Mouse (Mus musculus) testis, adult 2 months (tissue): ENCODE measurements around the gene Fmo2.
A peak's percentile ranks its signal among the peaks of the same experiment; 100 is the strongest.

ENCODE experiments used
- CTCF ChIP-seq: fragments of 200-500 bp; IDR thresholded peaks from 2 replicates; pipeline ENCODE4 v1.5.1; 2012; ENCODE audit warnings: low read depth, mild to moderate bottlenecking, inconsistent platforms, low read length, moderate library complexity; ENCODE audit not compliant: control insufficient read depth, insufficient read depth, insufficient replicate concordance
- POLR2A ChIP-seq: fragments of 200-500 bp; IDR thresholded peaks from 2 replicates; pipeline ENCODE4 v1.6.1; 2012; ENCODE audit warnings: low read depth, mild to moderate bottlenecking, inconsistent platforms, low read length, moderate library complexity; ENCODE audit not compliant: control insufficient read depth

GRCm38 (mm10) chr1:162879595-162880369, 18.7 kb downstream of the Fmo2 start:
- peak; percentile 90; the same call in 1 of the 2 replicates for TF ChIP-seq CTCF
- TF ChIP-seq POLR2A: no peak
